Mouse (Mus musculus) limb, embryonic 15.5 days (tissue): ENCODE data around the gene Zfp709. TPM values are rescaled to one million over a fixed set of nuclear protein-coding genes. Genes with fewer than 3 reads are reported as not detected.
"Not testable (repeated sequence)": the region's sequence is repeated elsewhere in the genome, so short reads cannot be mapped to it uniquely, and the experiment has no call there.

ENCODE experiments used
- ATAC-seq: fragments of 200-750 bp; cut with Nextera tagmentation; 2 replicates; pipeline ENCODE4 v1.8.0; 2017; ENCODE audit warnings: low read depth, moderate TSS enrichment; ENCODE audit not compliant: insufficient number of reproducible peaks, low FRiP score, low TSS enrichment
- H3K27ac ChIP-seq: fragments of 300-500 bp; sonication (generic); 2 replicates; pipeline ENCODE4 v1.5.1; 2015; ENCODE audit warnings: moderate library complexity, mild to moderate bottlenecking, inconsistent platforms
- H3K27me3 ChIP-seq: fragments of 300-500 bp; sonication (generic); 2 replicates; pipeline ENCODE4 v1.6.1; 2015; ENCODE audit warnings: inconsistent platforms
- H3K36me3 ChIP-seq: fragments of 300-500 bp; sonication (generic); 2 replicates; pipeline ENCODE4 v1.6.1; 2015; ENCODE audit warnings: inconsistent platforms
- H3K4me1 ChIP-seq: fragments of 300-500 bp; sonication (generic); 2 replicates; pipeline ENCODE4 v1.6.1; 2015; ENCODE audit warnings: inconsistent platforms
- H3K4me2 ChIP-seq: fragments of 300-500 bp; sonication (generic); 2 replicates; pipeline ENCODE4 v1.6.1; 2015; ENCODE audit warnings: mild to moderate bottlenecking, inconsistent platforms
- H3K4me3 ChIP-seq: fragments of 300-500 bp; sonication (generic); 2 replicates; pipeline ENCODE4 v1.5.1; 2015; ENCODE audit warnings: mild to moderate bottlenecking, inconsistent platforms
- H3K9ac ChIP-seq: fragments of 300-500 bp; sonication (generic); 2 replicates; pipeline ENCODE4 v1.6.1; 2015; ENCODE audit warnings: inconsistent platforms
- H3K9me3 ChIP-seq: fragments of 300-500 bp; sonication (generic); 2 replicates; pipeline ENCODE4 v1.6.1; 2016; ENCODE audit warnings: inconsistent platforms
- WGBS: fragments of 180-500 bp; shearing (Covaris S2); methylation state at CpG from one replicate; pipeline ENCODE4 v1.1.7; 2015; 5-methylcytosine and 5-hydroxymethylcytosine counted together
- polyA plus RNA-seq: library from polyadenylated mRNA; unstranded; fragments of >200 nt; fragmentation: Nextera tagmentation; extraction: Ambion mirVana; gene quantifications from 2 replicates; pipeline ENCODE4 v1.2.1, GENCODE M21; 2015

The Zfp709 gene
- polyA plus RNA-seq, 1 experiment from 2014 or later: 6.9 TPM

GRCm38 (mm10) chr8:71862038-71862437 lies 19.8 kb upstream of the Zfp709 start:
- H3K4me1 ChIP-seq, H3K4me2 ChIP-seq, H3K9me3 ChIP-seq, H3K36me3 ChIP-seq, H3K9ac ChIP-seq, H3K27ac ChIP-seq, ATAC-seq, H3K27me3 ChIP-seq, H3K4me3 ChIP-seq: not testable (repeated sequence)

- WGBS: 45% methylated on average over 11 of the region's 11 CpGs
- ATAC-seq, H3K4me3 ChIP-seq: not testable (repeated sequence)
Measured at GRCm38 (mm10) chr8:71900666-71901065, 18.8 kb downstream of the Zfp709 start.

GRCm38 (mm10) chr8:71903084-71903483 lies 21.3 kb downstream of the Zfp709 start:
- H3K27ac ChIP-seq, H3K4me1 ChIP-seq, H3K9ac ChIP-seq, H3K4me2 ChIP-seq, H3K36me3 ChIP-seq, H3K27me3 ChIP-seq, H3K9me3 ChIP-seq, ATAC-seq, H3K4me3 ChIP-seq: not testable (repeated sequence)
- 58% methylated on average over 1 of the region's 1 CpGs for WGBS

More at GRCm38 (mm10) chr8:71900666-71901065, 18.8 kb downstream of the Zfp709 start:
- not testable (repeated sequence) for H3K4me2 ChIP-seq, H3K27ac ChIP-seq, H3K36me3 ChIP-seq, H3K4me1 ChIP-seq, H3K27me3 ChIP-seq, H3K9ac ChIP-seq, H3K9me3 ChIP-seq

GRCm38 (mm10) chr8:71906809-71907208 lies 25.0 kb downstream of the Zfp709 start:
- ATAC-seq: no peak

GRCm38 (mm10) chr8:71907798-71908257 lies 26.0 kb downstream of the Zfp709 start:
- H3K27me3 ChIP-seq: no peaks in the 10 kb centered on the region
- no peak overlapping the region for H3K9ac ChIP-seq
- H3K36me3 ChIP-seq: no peaks in the 10 kb centered on the region
- no peak for ATAC-seq
- no peaks in the 10 kb centered on the region for H3K9me3 ChIP-seq
- 92% methylated on average over 5 of the region's 5 CpGs for WGBS
- peak overlapping the region; percentile 70; the same call in 1 of the 2 replicates for H3K4me3 ChIP-seq
- H3K27ac ChIP-seq: peak overlapping the region; percentile 98
- H3K4me2 ChIP-seq: peak overlapping the region; percentile 55
- H3K4me1 ChIP-seq: 0 out of 2 replicates have a peak, but pooled peaks cover 3% of the 10 kb centered on the region

More at GRCm38 (mm10) chr8:71906809-71907208, 25.0 kb downstream of the Zfp709 start:
- H3K9ac ChIP-seq: no peak overlapping the region
- 0 out of 2 replicates have a peak, but pooled peaks cover 3% of the 10 kb centered on the region for H3K4me1 ChIP-seq
- WGBS: 92% methylated on average over 1 of the region's 1 CpGs
- H3K27ac ChIP-seq: no peak overlapping the region
- H3K27me3 ChIP-seq: no peaks in the 10 kb centered on the region
- no peak overlapping the region for H3K4me3 ChIP-seq
- H3K4me2 ChIP-seq: no peak overlapping the region
- no peaks in the 10 kb centered on the region for H3K9me3 ChIP-seq
- no peaks in the 10 kb centered on the region for H3K36me3 ChIP-seq

GRCm38 (mm10) chr8:71908309-71909261 lies 26.8 kb downstream of the Zfp709 start, which contains the start of the genes Zfp882 and Zfp617:
Zfp882 (plus strand) TSS chr8:71908608.
Zfp617 (plus strand) TSS chr8:71908635.
- Histone ChIP-seq H3K9ac (peak within 1 kb of the TSS; percentile 83), H3K4me1 (0 out of 2 replicates have a peak, but pooled peaks cover 3% of the 10 kb centered on the region), H3K4me3 (peak within 1 kb of the TSS; percentile 70), H3K36me3 (peaks cover 3% of the 10 kb centered on the region), H3K9me3 (no peaks in the 10 kb centered on the region), H3K27me3 (no peaks in the 10 kb centered on the region), H3K4me2 (peak within 1 kb of the TSS; percentile 55), H3K27ac (peak within 1 kb of the TSS; percentile 98)
- ATAC-seq: peak; percentile 91
- WGBS: 6% methylated on average over 47 of the region's 47 CpGs

GRCm38 (mm10) chr8:71912286-71912685 lies 30.5 kb downstream of the Zfp709 start:
- H3K27me3 ChIP-seq: no peaks in the 10 kb centered on the region
- no peaks in the 10 kb centered on the region for H3K9me3 ChIP-seq
- WGBS: 82% methylated on average over 2 of the region's 2 CpGs
- no peak overlapping the region for H3K27ac ChIP-seq
- H3K9ac ChIP-seq: no peak overlapping the region
- H3K4me3 ChIP-seq: no peak overlapping the region
- no peak overlapping the region for H3K4me2 ChIP-seq
- no peak for ATAC-seq
- 0 out of 2 replicates have a peak, but pooled peaks cover 3% of the 10 kb centered on the region for H3K4me1 ChIP-seq
- peaks cover 32% of the 10 kb centered on the region for H3K36me3 ChIP-seq

GRCm38 (mm10) chr8:71922567-71923401 lies 41.0 kb downstream of the Zfp709 start:
- H3K4me3 ChIP-seq: peak overlapping the region; percentile 72
- peak overlapping the region; percentile 81 for H3K9ac ChIP-seq
- H3K27me3 ChIP-seq: no peaks in the 10 kb centered on the region
- under 1% methylated on average over 54 of the region's 57 CpGs for WGBS
- peaks cover 4% of the 10 kb centered on the region; the same call in 1 of the 2 replicates for H3K36me3 ChIP-seq
- H3K27ac ChIP-seq: peak overlapping the region; percentile 99
- H3K4me1 ChIP-seq: peaks cover 2% of the 10 kb centered on the region; the same call in 1 of the 2 replicates
- ATAC-seq: peak; percentile 99
- no peaks in the 10 kb centered on the region for H3K9me3 ChIP-seq
- H3K4me2 ChIP-seq: peak overlapping the region; percentile 52

- Histone ChIP-seq H3K9me3 (peaks cover 4% of the 10 kb centered on the region; the same call in 1 of the 2 replicates), H3K27ac (no peak overlapping the region), H3K4me1 (peaks cover 2% of the 10 kb centered on the region; the same call in 1 of the 2 replicates), H3K4me3 (no peak overlapping the region), H3K9ac (no peak overlapping the region), H3K36me3 (peaks cover 23% of the 10 kb centered on the region), H3K27me3 (no peaks in the 10 kb centered on the region), H3K4me2 (no peak overlapping the region)
- no peak for ATAC-seq
- 97% methylated on average over 5 of the region's 5 CpGs for whole genome bisulfite sequencing
Measured at GRCm38 (mm10) chr8:71925791-71926190, 44.0 kb downstream of the Zfp709 start.

GRCm38 (mm10) chr8:71926551-71926950 lies 44.7 kb downstream of the Zfp709 start:
- ATAC-seq: no peak

GRCm38 (mm10) chr8:71927779-71928178 lies 46.0 kb downstream of the Zfp709 start:
- no peak for ATAC-seq
- Histone ChIP-seq H3K36me3 (peaks cover 34% of the 10 kb centered on the region), H3K4me1 (peaks cover 2% of the 10 kb centered on the region; the same call in 1 of the 2 replicates), H3K4me3 (no peak overlapping the region), H3K9me3 (peaks cover 4% of the 10 kb centered on the region; the same call in 1 of the 2 replicates), H3K4me2 (no peak overlapping the region), H3K27me3 (no peaks in the 10 kb centered on the region), H3K27ac (no peak overlapping the region), H3K9ac (no peak overlapping the region)

More at GRCm38 (mm10) chr8:71926551-71926950, 44.7 kb downstream of the Zfp709 start:
- Histone ChIP-seq H3K36me3 (peaks cover 31% of the 10 kb centered on the region), H3K27ac (no peak overlapping the region), H3K4me2 (no peak overlapping the region), H3K27me3 (no peaks in the 10 kb centered on the region), H3K9me3 (peaks cover 4% of the 10 kb centered on the region; the same call in 1 of the 2 replicates), H3K4me3 (no peak overlapping the region), H3K4me1 (peaks cover 2% of the 10 kb centered on the region; the same call in 1 of the 2 replicates), H3K9ac (no peak overlapping the region)
- 95% methylated on average over 3 of the region's 3 CpGs for WGBS
